Mouse (Mus musculus): ENCODE results near the gene Gm11627.
"Not testable (repeated sequence)": the region's sequence is repeated elsewhere in the genome, so short reads cannot be mapped to it uniquely, and the experiment has no call there.

Gm11627 gene

DNA sequence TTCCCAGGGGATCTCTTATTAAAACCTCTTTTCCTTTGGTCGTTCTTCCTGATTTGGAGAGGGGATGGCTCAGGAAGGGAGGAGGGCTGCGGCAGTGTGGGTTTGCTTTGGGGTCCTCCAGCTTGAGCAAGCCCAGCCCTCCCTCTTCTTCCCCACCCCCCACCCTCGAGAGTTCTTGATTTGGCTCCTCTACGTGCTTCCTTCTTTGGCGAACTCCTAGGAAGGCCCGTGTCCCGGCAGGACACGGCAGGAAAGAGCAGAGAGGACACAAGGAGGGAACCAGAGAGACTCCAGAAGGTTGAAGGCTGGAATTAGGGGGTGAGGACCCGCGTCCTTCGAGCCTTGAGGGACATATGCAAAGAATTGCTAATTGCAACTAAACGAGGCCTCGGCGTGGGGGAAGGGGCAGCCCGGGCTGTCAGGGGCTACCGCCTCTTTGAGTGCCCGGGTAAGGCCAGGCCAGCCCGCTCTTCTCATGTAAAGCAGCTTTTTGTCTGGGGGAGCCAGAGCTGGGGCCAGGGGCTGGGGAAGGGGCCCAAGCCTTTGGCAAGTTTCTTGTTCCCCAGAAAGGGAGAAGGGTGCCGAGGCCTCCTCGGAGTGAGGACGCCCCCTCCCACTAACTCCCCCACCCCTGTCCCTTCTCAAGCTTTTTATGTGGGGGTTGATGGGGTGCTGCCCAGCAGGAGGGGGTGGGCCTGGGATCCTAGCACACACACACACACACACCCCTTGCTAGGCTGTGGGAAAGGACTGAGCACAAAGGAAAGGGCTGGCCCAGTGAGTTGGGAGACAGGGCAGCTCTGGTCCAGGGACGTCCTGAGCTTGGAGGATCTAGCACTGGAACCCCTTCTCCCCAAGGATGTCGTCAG, at the start of gene Gm11627:
Gene Gm11627, minus strand, starts transcription at position 297 of the 869 bp plus-strand sequence.
- peak; percentile 67 for DNase-seq (ENCODE audit: low spot score)

DNA sequence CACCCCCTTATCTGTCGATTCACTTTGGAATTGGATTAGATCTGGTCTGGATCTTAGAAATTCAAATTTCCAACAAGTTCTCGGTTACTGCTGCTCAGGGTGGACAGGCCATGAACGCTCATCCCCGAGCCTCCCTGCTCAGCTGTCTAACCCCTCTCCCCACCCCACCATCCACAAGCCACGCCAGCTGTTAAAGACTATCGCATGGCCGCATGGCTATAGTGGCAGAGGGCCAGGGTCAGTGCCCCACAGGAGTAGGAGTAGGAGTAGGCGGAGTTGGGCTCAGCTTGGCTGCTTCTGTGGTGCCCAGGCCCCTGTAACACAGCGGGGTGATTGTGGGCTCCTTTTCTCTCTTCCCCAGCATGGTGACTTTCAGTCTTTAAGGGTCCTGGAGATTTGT, 49.3 kb upstream of the Gm11627 start:
- DNase-seq (ENCODE audit: low spot score): no peak

DNA sequence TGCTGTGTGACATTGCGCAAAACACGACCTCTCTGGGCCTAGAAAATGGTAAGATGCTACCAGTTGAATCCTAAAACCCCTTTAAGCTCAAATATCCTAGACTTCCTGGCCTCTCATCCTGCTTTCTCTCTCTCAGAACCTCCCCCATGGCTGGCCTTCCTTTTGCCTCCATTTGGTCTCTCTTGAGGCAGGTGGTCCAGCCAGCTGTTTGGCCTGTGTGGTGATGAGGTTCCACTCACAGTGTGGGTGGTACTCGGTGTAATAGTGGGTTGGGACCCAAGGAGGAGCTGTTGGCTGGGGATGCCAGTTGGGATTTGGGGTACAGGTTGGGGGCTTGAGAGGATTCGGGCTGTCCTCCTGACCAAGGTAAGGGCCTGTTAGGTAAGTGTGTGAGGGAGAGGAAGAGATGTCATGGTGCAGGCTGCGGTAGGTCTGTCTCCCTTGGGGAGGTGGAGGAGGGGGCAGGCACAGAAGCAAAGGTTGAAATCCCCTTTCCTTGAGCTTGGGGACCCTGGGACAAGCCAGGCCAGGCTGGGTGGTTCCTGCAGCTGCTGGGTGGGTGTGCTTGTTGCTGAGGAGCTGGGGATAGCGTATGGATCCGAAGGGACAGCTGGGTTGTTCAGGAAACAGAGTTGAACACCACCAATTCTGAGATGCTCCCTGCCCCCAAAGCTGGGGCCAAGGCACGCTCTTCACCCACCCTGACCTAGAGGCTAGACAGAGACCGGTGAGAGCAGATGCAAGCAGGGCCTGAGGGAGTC, 48.1 kb upstream of the Gm11627 start:
- DNase-seq (ENCODE audit: low spot score): no peak

DNA sequence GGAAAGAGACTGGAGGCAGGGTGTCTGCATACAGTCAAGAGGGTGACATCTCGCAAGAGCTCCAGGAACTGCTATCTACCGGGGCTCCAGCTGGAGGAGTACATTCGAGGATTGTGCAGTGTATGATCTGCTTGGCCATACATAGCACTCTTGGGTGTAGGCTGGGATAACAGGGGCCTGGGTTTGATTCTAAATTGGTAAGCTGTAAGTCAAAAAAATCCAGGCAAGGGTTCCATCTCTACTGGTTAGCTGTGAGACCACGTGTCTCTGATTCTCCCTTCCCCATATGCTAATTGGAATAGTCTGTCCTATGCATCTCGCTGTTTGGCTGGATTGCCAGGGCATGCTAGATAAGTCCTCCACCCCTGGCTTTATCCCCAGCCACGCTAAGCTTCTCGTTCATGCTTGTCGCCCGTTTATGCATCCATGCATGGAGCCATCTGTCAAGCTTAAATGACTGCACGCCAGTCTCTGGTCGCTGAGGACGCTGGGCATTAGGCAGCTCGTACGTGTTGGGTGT, 45.7 kb upstream of the Gm11627 start:
- no peak for DNase-seq (ENCODE audit: low spot score)

DNA sequence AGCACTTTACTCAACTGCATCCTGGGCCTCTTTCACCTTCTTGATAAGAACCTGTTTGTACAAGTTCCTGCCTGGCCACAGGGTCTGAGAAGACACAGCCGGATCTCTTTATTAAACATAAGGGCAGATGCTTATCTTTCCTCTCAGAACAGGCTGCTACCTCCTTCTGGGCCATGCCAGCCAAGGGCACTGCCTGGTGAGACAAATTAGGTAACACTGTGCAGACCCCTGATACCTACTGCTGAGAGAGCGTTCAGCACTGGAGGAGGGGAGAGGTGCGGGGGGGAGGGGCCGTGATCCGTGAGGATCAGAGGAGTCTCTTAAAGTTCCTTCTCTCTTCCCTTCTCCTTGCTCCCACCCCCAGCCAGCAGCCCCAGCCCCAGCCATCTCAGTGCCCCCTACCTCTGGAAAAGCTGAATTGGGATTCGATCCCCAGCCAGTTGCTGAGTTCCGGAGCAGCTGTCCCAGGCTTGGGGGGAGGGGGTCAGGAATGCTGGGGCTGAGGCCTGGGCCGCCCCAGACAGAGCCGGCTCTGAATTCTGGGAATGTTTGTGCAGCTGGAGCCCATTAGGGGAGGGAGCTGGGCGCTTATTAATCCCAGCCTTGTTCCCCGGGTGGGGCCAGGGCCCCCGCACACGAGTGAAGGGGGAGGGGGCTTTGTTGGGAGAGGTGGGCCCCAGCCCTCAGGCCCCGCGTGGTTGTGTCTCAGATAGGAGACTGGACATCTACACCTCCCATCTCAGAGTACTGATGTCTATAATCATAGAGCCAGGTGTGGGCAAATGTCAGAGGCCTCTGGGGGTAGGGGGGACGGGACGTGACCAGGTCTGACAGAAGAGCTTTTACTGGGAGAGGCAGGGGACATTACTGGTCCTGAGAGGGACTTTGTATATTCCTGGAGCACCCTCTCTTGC, 44.9 kb upstream of the Gm11627 start:
- DNase-seq (ENCODE audit: low spot score): peak; percentile 70

DNA sequence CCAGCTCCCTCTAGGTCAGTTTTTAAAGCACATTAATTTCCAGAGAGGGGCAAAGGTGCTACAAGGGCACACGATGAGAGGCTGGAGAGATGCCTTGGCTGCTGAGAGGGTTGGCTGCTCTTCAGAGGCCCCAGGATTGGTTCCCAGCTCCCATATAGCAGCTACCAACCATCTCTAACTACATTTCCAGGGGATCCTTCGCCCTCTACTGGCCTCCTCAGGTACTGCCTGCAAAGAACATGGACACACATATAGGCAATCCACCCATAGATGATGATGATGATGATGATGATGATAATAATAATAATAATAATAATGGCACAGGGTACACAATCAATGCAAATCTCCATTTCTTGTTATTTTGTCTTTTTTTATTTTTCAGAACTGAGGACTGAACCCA, 40.2 kb upstream of the Gm11627 start:
- DNase-seq (ENCODE audit: low spot score): no peak

DNA sequence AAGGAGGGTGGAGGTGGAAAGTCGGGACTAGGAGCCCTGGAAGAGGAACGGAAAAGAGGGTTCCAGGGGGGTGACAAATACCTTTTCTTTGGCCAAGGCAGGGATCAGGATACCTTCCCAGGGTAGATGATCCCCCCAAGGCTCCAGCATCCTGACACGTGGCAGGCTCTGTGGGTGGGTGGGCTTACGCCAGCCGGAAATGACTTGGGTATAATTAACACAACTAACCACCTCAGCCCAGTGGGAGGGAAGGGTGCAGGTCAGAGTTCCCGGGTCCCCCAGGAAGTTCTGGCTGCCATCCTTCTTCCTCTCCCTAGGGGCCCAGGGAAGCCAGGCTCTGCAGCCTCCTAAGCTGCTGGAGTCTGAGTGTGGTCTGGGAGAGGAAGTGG, 32.0 kb upstream of the Gm11627 start:
- no peak for DNase-seq (ENCODE audit: low spot score)

DNA sequence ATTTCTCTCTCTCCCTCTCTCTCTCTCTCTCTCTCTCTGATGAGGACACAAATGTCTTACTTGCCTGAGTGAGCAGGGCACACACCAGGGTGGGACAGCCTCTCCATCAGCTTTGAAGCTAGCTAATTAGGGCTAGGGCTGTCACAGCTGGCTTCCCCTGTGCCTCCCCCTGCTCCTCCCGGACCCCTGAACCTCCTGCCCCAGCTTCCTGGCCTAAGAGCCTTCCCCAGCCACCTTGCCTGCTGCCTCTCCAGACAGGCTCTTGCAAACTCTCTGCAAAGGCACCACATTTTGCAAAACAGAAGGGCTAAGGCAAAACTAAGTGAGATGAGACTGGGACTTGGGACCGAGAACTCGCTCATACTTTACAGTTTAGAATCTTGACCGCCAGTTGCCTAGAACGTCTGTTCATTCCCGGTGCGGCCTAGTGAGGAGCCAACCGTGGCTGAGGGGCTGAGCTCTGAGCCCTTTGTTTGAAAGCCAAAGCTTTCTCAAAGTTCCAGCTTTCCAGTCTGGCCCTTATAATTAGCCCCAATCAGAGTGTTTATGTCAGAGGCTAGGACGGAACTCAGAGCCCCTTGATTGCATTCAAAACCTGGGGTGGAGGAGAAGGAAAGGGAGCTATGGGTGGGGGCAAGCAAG, 31.5 kb upstream of the Gm11627 start:
- no peak for DNase-seq (ENCODE audit: low spot score)

DNA sequence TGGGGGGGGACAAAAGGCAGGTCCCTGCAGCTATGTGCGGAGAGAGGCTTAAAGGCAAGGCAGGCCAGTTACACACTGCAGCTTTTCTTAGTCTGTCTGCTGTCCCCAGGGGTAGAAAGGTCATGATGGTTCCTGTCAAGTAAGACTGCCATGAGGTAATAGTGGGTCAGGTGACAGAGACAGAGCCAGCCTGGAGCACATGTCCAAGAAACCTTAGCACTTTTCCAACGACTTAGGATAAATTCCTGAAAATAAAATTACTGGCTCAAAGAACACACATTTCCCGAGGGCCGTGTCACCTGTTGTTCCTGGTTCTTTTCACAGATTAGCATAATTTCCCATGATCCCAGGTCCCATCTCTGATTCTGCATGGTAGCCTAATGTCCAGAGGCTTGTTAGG, 31.0 kb upstream of the Gm11627 start:
- DNase-seq (ENCODE audit: low spot score): no peak

DNA sequence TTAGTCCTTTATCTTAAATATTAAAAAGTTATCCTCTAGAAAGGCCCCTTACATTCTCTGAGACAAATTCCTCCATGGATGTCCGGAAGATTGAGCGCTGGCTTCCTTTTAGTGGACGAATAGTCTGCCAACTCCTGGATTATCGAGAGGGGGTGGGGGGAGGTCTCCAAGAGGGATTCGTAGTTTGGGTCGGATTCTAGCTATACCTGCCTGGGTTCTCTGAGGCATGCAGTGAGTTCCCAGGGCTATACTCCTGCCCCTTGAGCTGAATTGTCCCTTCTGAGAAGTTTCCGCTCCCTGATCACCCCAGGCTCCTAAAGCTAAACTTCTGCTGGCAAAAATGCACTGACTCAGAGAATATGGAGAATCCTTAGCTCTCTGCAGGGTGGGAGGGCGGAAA, 30.2 kb upstream of the Gm11627 start:
- no peak for DNase-seq (ENCODE audit: low spot score)

DNA sequence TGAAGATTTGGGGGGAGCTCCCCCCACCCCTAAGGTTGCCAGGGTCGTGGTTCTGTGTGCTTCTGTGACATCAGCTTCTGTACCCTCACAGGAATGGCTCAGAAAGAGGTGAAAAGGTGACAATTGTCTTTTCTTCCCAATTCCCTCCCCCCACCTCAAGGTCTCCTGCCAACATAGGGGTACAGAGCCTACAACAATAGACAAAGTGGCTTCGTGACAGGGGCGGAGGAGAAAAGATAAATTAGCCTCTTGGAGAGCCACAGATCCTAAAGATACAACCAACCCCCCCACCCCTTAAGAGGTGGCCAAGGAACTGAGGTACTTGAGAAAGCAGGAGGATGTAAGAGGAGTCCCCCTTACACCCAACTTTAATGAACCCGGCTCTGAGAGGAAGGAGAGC, 29.4 kb upstream of the Gm11627 start:
- DNase-seq (ENCODE audit: low spot score): no peak

DNA sequence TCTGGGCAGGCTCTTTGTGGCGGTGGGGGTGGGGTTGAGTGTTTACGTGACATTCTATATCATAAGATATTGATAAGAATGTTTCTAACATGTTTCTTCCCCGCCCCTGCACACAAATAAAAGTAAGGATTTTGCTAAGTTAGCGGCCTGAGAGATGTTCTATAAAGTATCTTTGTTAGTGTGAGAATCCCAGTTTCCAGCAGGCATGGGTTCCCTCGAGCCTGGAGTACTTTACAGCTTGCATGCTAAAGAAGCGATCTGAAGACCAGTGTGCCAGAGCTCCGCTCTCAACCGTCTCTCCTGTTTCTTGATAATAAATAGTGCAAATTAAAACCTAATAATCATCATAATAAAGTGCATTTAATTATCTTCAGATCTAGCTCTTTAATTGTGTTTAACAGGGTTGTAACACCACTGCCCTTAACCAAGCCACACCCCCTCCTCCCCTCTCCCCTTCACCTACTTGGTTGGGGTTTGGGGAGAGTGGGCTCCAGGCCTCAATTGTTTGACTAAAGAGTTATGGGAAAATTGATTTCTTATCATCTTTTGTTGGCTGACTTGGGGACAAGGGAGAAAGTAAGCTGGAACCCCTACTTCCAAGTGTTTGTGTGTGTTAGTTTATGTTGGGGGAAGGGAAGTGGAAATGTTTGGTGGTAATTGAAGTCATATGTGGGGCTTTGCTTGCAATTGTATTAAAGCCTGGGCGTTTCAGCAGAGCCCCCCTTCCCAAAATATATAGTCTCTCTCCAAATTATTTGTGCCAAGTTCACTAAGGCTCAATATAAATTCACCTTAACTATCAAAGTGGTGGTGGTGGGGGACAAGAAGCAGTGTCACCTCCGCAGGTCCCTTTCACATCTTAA, 28.7 kb upstream of the Gm11627 start:
- DNase-seq (ENCODE audit: low spot score): no peak

DNA sequence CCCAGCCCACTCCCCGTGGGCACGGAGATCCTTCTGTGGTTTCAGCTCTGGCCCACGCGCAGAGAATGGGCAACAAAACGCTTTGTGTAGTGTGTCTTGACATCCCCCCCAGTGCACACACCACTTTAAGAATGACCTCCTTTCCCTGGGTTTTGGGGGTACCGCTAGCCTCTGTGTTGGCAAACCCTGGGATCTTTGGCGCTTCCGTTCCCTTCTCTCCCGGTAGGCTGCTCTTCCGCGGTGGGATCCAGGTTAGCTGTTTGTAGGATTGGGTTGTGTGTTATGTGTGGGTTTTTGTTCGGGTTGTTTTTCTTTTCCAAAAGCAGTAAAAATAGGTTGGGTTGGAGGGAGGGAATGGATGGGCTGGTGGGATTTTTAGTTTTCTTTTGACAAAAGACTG, 27.9 kb upstream of the Gm11627 start:
- not testable (repeated sequence) for DNase-seq (ENCODE audit: low spot score)

DNA sequence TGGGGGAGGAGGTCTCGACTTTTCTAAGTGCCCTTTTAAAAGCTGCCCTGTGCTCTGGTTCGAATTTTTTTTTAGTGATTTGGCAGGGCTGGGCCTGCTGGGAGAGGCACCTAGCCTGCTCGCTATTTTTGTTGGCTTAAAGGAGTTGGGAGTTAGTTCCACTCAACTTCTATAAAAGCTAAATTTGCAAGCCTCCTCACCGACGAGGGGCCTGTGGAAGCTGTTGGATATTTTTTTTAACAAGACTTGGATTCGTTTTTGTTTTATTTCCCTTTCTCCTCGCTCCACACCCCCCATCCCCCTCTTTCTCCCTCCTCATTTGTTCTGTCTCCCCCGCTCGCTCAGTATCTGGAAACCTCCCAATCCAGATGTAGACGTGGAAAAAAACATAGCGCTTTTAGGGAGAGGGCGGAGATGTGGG, 27.5 kb upstream of the Gm11627 start:
- DNase-seq (ENCODE audit: low spot score): no peak

DNA sequence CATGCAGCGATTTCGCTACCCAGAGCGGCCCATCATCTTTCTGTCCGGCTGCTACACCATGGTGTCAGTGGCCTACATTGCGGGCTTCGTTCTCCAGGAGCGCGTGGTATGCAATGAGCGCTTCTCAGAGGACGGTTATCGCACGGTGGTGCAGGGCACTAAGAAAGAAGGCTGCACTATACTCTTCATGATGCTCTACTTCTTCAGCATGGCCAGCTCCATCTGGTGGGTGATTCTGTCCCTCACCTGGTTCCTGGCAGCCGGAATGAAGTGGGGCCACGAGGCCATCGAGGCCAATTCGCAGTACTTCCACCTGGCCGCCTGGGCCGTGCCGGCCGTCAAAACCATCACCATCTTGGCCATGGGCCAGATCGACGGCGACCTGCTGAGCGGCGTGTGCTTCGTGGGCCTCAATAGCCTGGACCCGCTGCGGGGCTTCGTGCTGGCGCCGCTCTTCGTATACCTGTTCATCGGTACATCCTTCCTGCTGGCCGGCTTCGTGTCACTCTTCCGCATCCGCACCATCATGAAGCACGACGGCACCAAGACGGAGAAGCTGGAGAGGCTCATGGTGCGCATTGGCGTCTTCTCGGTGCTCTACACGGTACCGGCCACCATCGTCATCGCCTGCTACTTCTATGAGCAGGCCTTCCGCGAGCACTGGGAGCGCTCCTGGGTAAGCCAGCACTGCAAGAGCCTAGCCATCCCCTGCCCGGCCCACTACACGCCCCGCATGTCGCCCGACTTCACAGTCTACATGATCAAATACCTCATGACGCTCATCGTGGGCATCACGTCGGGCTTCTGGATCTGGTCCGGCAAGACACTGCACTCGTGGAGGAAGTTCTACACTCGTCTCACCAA, 26.5 kb upstream of the Gm11627 start:
- DNase-seq (ENCODE audit: low spot score): peak; percentile 63

DNA sequence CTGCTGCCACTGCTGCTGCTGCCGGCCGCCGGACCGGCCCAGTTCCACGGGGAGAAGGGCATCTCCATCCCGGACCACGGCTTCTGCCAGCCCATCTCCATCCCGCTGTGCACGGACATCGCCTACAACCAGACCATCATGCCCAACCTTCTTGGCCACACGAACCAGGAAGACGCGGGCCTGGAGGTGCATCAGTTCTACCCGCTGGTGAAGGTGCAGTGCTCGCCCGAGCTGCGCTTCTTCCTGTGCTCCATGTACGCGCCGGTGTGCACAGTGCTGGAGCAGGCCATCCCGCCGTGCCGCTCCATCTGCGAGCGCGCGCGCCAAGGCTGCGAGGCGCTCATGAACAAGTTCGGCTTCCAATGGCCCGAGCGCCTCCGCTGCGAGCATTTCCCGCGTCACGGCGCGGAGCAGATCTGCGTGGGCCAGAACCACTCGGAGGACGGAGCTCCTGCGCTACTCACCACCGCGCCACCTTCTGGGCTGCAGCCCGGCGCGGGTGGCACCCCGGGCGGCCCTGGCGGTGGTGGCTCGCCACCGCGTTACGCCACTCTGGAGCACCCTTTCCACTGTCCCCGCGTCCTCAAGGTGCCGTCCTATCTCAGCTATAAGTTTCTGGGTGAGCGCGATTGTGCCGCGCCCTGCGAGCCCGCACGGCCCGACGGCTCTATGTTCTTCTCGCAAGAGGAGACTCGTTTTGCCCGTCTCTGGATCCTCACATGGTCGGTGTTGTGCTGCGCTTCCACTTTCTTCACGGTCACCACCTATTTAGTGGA, 25.7 kb upstream of the Gm11627 start:
- DNase-seq (ENCODE audit: low spot score): peak; percentile 61

DNA sequence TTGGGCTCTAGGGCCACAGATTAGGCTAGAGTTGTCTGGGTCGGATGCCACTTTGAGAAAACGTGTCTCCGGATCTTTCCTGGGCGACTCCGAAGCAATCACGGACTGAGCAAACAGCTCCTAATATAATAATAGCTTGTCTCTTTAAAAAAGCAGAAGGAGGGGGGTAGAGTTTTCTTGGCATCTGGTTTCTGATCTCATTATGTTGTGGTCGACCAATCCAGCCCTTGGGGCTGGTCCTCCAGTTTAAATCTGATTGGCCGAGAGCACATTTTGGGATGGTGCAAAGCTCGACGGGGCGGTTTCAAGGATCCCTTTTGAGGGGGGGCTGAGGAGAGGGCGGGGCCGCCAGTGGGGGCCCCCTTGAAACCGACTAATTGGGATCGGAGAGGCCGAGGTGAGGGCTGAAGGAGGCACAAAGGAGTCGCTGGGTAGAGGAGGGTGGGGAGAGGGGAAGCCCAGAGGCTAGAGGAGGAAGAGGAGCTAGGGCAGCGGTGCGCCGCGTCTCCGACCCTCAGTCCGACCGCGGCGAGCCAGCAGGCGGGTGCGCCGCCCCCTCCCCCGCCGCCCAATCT, 24.8 kb upstream of the Gm11627 start, which contains the start of gene Fzd2:
Gene Fzd2, plus strand, starts transcription at position 387 of the 575 bp plus-strand sequence.
- DNase-seq (ENCODE audit: low spot score): peak; percentile 84

DNA sequence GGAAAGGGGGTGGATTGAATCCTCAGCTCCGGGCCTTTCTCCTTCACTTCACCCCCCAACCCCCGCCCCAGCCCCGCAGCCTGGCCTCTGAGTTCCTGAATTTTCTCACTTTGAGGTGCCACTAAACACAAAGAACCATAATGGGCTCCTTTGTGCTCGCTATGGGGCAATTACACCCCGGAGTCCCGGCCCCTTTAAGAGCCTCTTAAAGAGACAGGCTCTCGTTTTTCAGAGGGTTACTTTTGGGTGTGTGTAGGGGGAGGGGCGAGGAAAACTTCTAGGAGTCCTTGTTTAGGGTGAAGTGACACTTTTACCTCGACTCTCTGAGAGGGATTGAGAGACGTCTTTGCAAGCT, 24.2 kb upstream of the Gm11627 start:
- DNase-seq (ENCODE audit: low spot score): peak; percentile 68

All from testis, postnatal 10 days (tissue).